Mouse (Mus musculus): ENCODE measurements around the gene Prss50. TPM values are rescaled to one million over a fixed set of nuclear protein-coding genes. Genes with fewer than 3 reads are reported as not detected.

Prss50 gene
- 5.6 TPM for polyA plus RNA-seq (2014; fragmentation: Illumina TruSeq; extraction: RNeasy Lipid Tissue Mini Kit (QIAGEN cat#74804); ENCODE audit: low read depth, low replicate concordance)

GRCm38 (mm10) chr9:110857781-110858472 lies at the start of gene Prss50:
Prss50 (plus strand) TSS chr9:110857967.

DNA sequence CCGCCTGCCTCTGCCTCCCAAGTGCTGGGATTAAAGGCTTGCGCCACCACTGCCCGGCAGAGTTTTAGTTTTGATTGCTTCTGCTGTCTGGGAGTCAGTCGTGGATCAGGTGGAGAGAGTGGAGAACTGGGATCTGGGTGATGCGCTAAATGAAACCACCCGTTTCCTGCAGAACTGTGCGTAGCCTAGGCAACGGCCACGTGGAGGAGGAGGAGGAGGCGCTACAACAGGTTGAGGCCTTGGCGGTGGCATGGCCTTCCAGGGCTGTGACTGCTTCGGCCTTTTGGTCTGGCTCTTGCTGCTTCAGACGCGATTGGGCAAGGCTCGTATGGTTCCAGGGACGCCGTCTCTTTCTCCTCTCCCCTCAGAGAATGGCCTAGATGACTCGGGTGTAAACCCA lies 44.0 kb upstream of the Prss50 start, which contains the start of gene Prss44:
Prss44 (plus strand) TSS at position 206 of the 400 bp plus-strand sequence.

GRCm38 (mm10) chr9:110826390-110826789 lies 31.4 kb upstream of the Prss50 start, which contains the start of gene Prss43:
Prss43 (plus strand) TSS chr9:110826690.

GRCm38 (mm10) chr9:110834411-110834810 lies 23.4 kb upstream of the Prss50 start, which contains the start of gene Prss45:
Prss45 (plus strand) TSS chr9:110834588.

DNA sequence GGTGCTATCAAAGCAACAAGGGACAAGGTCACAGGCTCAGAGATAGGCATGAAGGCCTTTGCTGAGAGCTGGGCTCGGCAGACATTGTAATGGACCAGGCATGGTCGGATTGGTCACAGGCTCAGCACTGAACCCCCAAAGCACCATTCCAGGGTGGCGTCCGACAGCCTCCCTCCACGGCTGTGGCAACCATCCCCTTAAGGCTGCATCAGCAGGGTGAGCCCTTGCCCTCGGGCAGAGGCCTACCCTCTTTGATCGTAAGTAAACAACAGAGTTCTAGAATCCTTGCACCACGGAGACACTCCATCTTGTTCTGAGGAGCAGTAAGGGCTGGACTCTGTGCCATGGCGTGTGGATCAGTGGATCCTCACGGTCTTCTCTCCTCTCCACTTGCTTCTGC lies 13.6 kb upstream of the Prss50 start, which contains the start of gene Prss46:
Prss46 (plus strand) TSS at position 301 of the 400 bp plus-strand sequence.

DNA sequence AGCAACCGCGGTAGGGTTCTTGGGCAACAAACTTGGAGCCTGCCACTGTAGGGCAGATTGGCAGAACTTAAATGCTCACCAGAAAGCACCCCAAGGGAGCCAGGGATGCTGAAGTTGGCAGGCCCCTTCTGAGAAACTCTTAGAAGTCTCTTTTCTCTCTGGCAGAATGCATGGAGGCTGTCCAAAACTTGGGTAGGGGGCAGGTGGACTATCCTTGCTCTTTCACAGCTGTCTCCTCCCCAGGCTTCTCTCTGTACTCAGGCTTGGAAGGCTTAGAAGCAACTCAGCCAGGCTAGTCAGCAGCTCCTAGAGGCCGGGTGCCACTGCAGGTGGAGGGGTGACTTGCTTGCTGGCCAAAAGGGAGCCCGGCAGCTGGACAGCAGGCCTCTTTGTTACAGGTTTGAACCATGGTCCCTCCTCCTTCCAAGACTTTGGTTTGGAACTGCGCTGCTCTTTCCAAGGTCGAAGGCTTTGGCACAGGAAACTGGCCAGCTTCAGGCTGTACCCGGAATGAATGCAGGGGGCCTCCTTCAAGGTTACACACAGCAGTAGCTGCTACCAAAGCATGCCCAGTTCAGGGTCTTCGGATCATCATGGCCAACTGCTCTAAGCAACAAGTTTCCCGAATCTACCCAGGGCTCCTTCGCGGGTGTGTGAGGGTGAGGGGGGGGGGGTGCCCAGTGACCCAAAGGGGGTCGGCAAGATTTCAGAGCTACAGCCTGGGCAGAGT lies 21.6 kb downstream of the Prss50 start, which contains the start of gene Als2cl:
Als2cl (plus strand) TSS at position 680 of the 730 bp plus-strand sequence.

DNA sequence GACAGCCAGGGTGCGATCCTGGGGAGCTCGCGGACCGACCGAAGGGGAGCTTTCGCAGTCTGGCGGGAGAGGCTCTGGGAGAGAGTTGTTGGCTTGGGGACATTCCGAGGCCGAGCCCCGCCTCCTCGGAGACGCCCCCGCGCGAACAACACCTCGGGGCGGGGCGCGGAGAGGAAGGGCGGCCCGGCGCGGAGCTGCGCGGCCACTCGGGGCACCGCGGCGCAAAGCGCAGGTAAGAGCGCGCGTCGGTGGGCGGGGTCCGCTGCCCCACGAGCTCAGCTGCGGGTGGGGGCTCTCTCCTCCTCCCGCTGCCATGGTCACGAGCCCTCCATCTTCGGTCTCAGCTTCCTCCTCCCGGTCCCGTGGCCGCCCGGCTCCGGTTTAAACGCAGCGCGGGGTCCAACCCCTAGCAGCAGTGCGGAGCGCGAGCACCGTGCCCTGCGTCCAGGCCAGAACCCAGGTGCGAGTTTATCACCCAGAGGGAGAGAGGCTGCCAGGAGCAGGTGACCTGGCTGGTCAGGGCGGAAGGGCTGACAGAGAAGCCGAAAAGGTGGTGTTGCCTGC lies 22.3 kb downstream of the Prss50 start, which contains the start of gene Tmie:
Tmie (minus strand) TSS at position 116 of the 564 bp plus-strand sequence.

Other genes starting within 250 kb of the Prss50 start
- gene Nradd, start 233.5 kb upstream of the Prss50 start, polyA plus RNA-seq (2014; fragmentation: Illumina TruSeq; extraction: RNeasy Lipid Tissue Mini Kit (QIAGEN cat#74804); ENCODE audit: low read depth, low replicate concordance), result 2.3 TPM
- gene Nbeal2, start 203.8 kb upstream of the Prss50 start, polyA plus RNA-seq (2014; fragmentation: Illumina TruSeq; extraction: RNeasy Lipid Tissue Mini Kit (QIAGEN cat#74804); ENCODE audit: low read depth, low replicate concordance), result 0.21 TPM
- 1.4 TPM for gene Ccdc12, start 201.5 kb upstream of the Prss50 start, polyA plus RNA-seq (2014; fragmentation: Illumina TruSeq; extraction: RNeasy Lipid Tissue Mini Kit (QIAGEN cat#74804); ENCODE audit: low read depth, low replicate concordance)
- not detected for gene Myl3, start 116.1 kb upstream of the Prss50 start, polyA plus RNA-seq (2014; fragmentation: Illumina TruSeq; extraction: RNeasy Lipid Tissue Mini Kit (QIAGEN cat#74804); ENCODE audit: low read depth, low replicate concordance)
- 0.11 TPM for gene Pth1r, start 110.8 kb upstream of the Prss50 start, polyA plus RNA-seq (2014; fragmentation: Illumina TruSeq; extraction: RNeasy Lipid Tissue Mini Kit (QIAGEN cat#74804); ENCODE audit: low read depth, low replicate concordance)
- 31.9 TPM for gene Prss42, start 59.8 kb upstream of the Prss50 start, polyA plus RNA-seq (2014; fragmentation: Illumina TruSeq; extraction: RNeasy Lipid Tissue Mini Kit (QIAGEN cat#74804); ENCODE audit: low read depth, low replicate concordance)
- 11.8 TPM for gene Prss44, start 44.0 kb upstream of the Prss50 start, polyA plus RNA-seq (2014; fragmentation: Illumina TruSeq; extraction: RNeasy Lipid Tissue Mini Kit (QIAGEN cat#74804); ENCODE audit: low read depth, low replicate concordance)
- 7.0 TPM for gene Prss43, start 31.3 kb upstream of the Prss50 start, polyA plus RNA-seq (2014; fragmentation: Illumina TruSeq; extraction: RNeasy Lipid Tissue Mini Kit (QIAGEN cat#74804); ENCODE audit: low read depth, low replicate concordance)
- gene Prss45, start 23.4 kb upstream of the Prss50 start, polyA plus RNA-seq (2014; fragmentation: Illumina TruSeq; extraction: RNeasy Lipid Tissue Mini Kit (QIAGEN cat#74804); ENCODE audit: low read depth, low replicate concordance), result 6.0 TPM
- gene Prss46, start 13.5 kb upstream of the Prss50 start, polyA plus RNA-seq (2014; fragmentation: Illumina TruSeq; extraction: RNeasy Lipid Tissue Mini Kit (QIAGEN cat#74804); ENCODE audit: low read depth, low replicate concordance), result 21.8 TPM
- 0.70 TPM for gene Als2cl, start 21.9 kb downstream of the Prss50 start, polyA plus RNA-seq (2014; fragmentation: Illumina TruSeq; extraction: RNeasy Lipid Tissue Mini Kit (QIAGEN cat#74804); ENCODE audit: low read depth, low replicate concordance)
- gene Tmie, start 22.1 kb downstream of the Prss50 start, polyA plus RNA-seq (2014; fragmentation: Illumina TruSeq; extraction: RNeasy Lipid Tissue Mini Kit (QIAGEN cat#74804); ENCODE audit: low read depth, low replicate concordance), result 1.7 TPM
- gene Fam240a, start 58.9 kb downstream of the Prss50 start, polyA plus RNA-seq (2014; fragmentation: Illumina TruSeq; extraction: RNeasy Lipid Tissue Mini Kit (QIAGEN cat#74804); ENCODE audit: low read depth, low replicate concordance), result not detected
- 0.41 TPM for gene Tdgf1, start 88.2 kb downstream of the Prss50 start, polyA plus RNA-seq (2014; fragmentation: Illumina TruSeq; extraction: RNeasy Lipid Tissue Mini Kit (QIAGEN cat#74804); ENCODE audit: low read depth, low replicate concordance)
- gene Lrrc2, start 93.6 kb downstream of the Prss50 start, polyA plus RNA-seq (2014; fragmentation: Illumina TruSeq; extraction: RNeasy Lipid Tissue Mini Kit (QIAGEN cat#74804); ENCODE audit: low read depth, low replicate concordance), result 0.94 TPM
- gene Rtp3, start 132.6 kb downstream of the Prss50 start, polyA plus RNA-seq (2014; fragmentation: Illumina TruSeq; extraction: RNeasy Lipid Tissue Mini Kit (QIAGEN cat#74804); ENCODE audit: low read depth, low replicate concordance), result 0.31 TPM
- gene Ltf, start 161.3 kb downstream of the Prss50 start, polyA plus RNA-seq (2014; fragmentation: Illumina TruSeq; extraction: RNeasy Lipid Tissue Mini Kit (QIAGEN cat#74804); ENCODE audit: low read depth, low replicate concordance), result 0.38 TPM
- 0.22 TPM for gene Ccrl2, start 199.6 kb downstream of the Prss50 start, polyA plus RNA-seq (2014; fragmentation: Illumina TruSeq; extraction: RNeasy Lipid Tissue Mini Kit (QIAGEN cat#74804); ENCODE audit: low read depth, low replicate concordance)

Measured in testis, adult 10 weeks (tissue).